In genomic region chr10:100718574-100718973, GRCm38 (mm10) we compare ENCODE assay signal across 29 mouse cellular contexts.
A peak's percentile ranks its signal among the peaks of the same experiment; 100 is the strongest.
DNase-seq lines count a peak whose midpoint lies in the region; ATAC-seq lines count a peak whose summit lies in the region.
"Had no signal": no experiment of that assay in that cellular context is flagged by ENCODE, and none has a peak within 500 bp of the region (broad histone marks: within the 10 kb centered on the region; RNA-seq: fewer than 3 reads in every experiment).

No protein-coding gene starts in this region.

- no peaks in the 10 kb centered on the region for H3K36me3 ChIP-seq in hindbrain, embryonic 10.5 days
- no peaks in the 10 kb centered on the region for H3K36me3 ChIP-seq in hindbrain, embryonic 11.5 days (ENCODE audit: control insufficient read depth, insufficient read depth, low read length)
- no peaks in the 10 kb centered on the region for H3K36me3 ChIP-seq in heart, embryonic 12.5 days
- H3K36me3 ChIP-seq: embryonic facial prominence, embryonic 12.5 days; limb, embryonic 10.5 days; limb, embryonic 15.5 days; liver, embryonic 13.5 days; neural tube, embryonic 13.5 days had no signal

- no peaks in the 10 kb centered on the region for H3K27me3 ChIP-seq in hindbrain, embryonic 10.5 days (ENCODE audit: insufficient read depth, poor library complexity, severe bottlenecking)
- H3K27me3 ChIP-seq in hindbrain, embryonic 11.5 days (ENCODE audit: control insufficient read depth, insufficient read depth, low read length), result no peaks in the 10 kb centered on the region
- H3K27me3 ChIP-seq in heart, embryonic 12.5 days (replicated peaks), result no peaks in the 10 kb centered on the region
- H3K27me3 ChIP-seq: embryonic facial prominence, embryonic 12.5 days; limb, embryonic 15.5 days; liver, embryonic 13.5 days; neural tube, embryonic 13.5 days had no signal

- H3K4me1 ChIP-seq in hindbrain, embryonic 10.5 days (replicated peaks), result peaks cover 11% of the 10 kb centered on the region; the same call in 1 of the 2 replicates
- no peaks in the 10 kb centered on the region for H3K4me1 ChIP-seq in hindbrain, embryonic 11.5 days (replicated peaks; ENCODE audit: control insufficient read depth, insufficient read depth, low read length)
- H3K4me1 ChIP-seq in heart, embryonic 12.5 days (replicated peaks), result 0 out of 2 replicates have a peak, but pooled peaks cover 2% of the 10 kb centered on the region
- H3K4me1 ChIP-seq: embryonic facial prominence, embryonic 12.5 days; limb, embryonic 10.5 days; limb, embryonic 15.5 days; liver, embryonic 13.5 days; neural tube, embryonic 13.5 days had no signal

- H3K4me2 ChIP-seq in hindbrain, embryonic 11.5 days (replicated peaks; ENCODE audit: low read depth, low read length), result no peak overlapping the region
- H3K4me2 ChIP-seq in heart, embryonic 12.5 days, result no peak overlapping the region
- H3K4me2 ChIP-seq: embryonic facial prominence, embryonic 12.5 days; heart, embryonic 11.5 days; limb, embryonic 15.5 days; liver, embryonic 13.5 days; neural tube, embryonic 13.5 days had no signal

- peak; percentile 40 for DNase-seq in hindbrain, embryonic 10.5 days (ENCODE audit: low spot score)
- no peak for DNase-seq in hindbrain, embryonic 11.5 days (ENCODE audit: low spot score)
- peak; percentile 13 for DNase-seq in R1 (ENCODE audit: low read depth, low spot score)
- peak; percentile 33 for DNase-seq in embryo, embryonic 10 days (ENCODE audit: low spot score)
- DNase-seq in mesoderm, embryonic 11.5 days (ENCODE audit: low read depth, low spot score), result peak; percentile 60
- DNase-seq: adrenal gland, postnatal 14 days; B cell, adult 2 months; cerebellum, adult 11-12 months; cerebellum, postnatal 36 days; gastrocnemius, postnatal 25 days; heart, adult 11 months; heart, postnatal 10 days; kidney, adult 2 months; kidney, postnatal 4 days; layer of hippocampus, postnatal 36 days; liver, embryonic 13.5 days; lung, adult 18-20 months; right cerebral cortex, postnatal 14 days; thymus, postnatal 4 days had no signal

- H3K9me3 ChIP-seq in hindbrain, embryonic 10.5 days, result no peaks in the 10 kb centered on the region
- H3K9me3 ChIP-seq in hindbrain, embryonic 11.5 days (ENCODE audit: control insufficient read depth, low read length), result no peaks in the 10 kb centered on the region
- H3K9me3 ChIP-seq in heart, embryonic 12.5 days (replicated peaks), result no peaks in the 10 kb centered on the region
- H3K9me3 ChIP-seq: embryonic facial prominence, embryonic 12.5 days; limb, embryonic 10.5 days; limb, embryonic 15.5 days; liver, embryonic 13.5 days; neural tube, embryonic 13.5 days had no signal

- no peak overlapping the region for H3K27ac ChIP-seq in hindbrain, embryonic 10.5 days
- H3K27ac ChIP-seq in hindbrain, embryonic 11.5 days (ENCODE audit: low read depth, low read length), result no peak overlapping the region
- no peak overlapping the region for H3K27ac ChIP-seq in heart, embryonic 12.5 days (ENCODE audit: poor library complexity, severe bottlenecking)
- H3K27ac ChIP-seq: embryonic facial prominence, embryonic 12.5 days; limb, embryonic 10.5 days; limb, embryonic 15.5 days; liver, embryonic 13.5 days; macrophage; neural tube, embryonic 13.5 days had no signal

- ATAC-seq in hindbrain, embryonic 11.5 days (ENCODE audit: low FRiP score), result no peak
- ATAC-seq in heart, embryonic 12.5 days (ENCODE audit: insufficient number of reproducible peaks, low FRiP score), result no peak
- ATAC-seq: forebrain, embryonic 14.5 days; hindbrain, embryonic 16.5 days; lung, postnatal 0 days had no signal

- 17% methylated on average over 3 of the region's 3 CpGs for WGBS in hindbrain, embryonic 10.5 days
- 20% methylated on average over 3 of the region's 3 CpGs for WGBS in hindbrain, embryonic 11.5 days
- WGBS in heart, embryonic 12.5 days, result 43% methylated on average over 3 of the region's 3 CpGs

- H3K9ac ChIP-seq in hindbrain, embryonic 11.5 days (ENCODE audit: low read depth, low read length), result no peak overlapping the region
- no peak overlapping the region for H3K9ac ChIP-seq in heart, embryonic 12.5 days
- H3K9ac ChIP-seq: embryonic facial prominence, embryonic 12.5 days; limb, embryonic 15.5 days; liver, embryonic 13.5 days; neural tube, embryonic 13.5 days had no signal

- no peak overlapping the region for H3K4me3 ChIP-seq in hindbrain, embryonic 10.5 days
- no peak overlapping the region for H3K4me3 ChIP-seq in hindbrain, embryonic 11.5 days (ENCODE audit: low read depth, low read length)
- H3K4me3 ChIP-seq in heart, embryonic 12.5 days, result no peak overlapping the region
- H3K4me3 ChIP-seq: embryonic facial prominence, embryonic 12.5 days; limb, embryonic 10.5 days; limb, embryonic 15.5 days; liver, embryonic 13.5 days; neural tube, embryonic 13.5 days had no signal
